Mouse (Mus musculus) mouse trophoblast stem cell (cell line): ENCODE results near the gene Chd4.
"Not testable (repeated sequence)": the region's sequence is repeated elsewhere in the genome, so short reads cannot be mapped to it uniquely, and the experiment has no call there.

ENCODE experiments used
- in situ Hi-C, 2 experiments: fragments of 300-500 bp; cut with MseI, MboI; formaldehyde crosslinking; loops; 2 replicates in 1 of 2; 3 replicates in 1 of 2; pipeline ENCODE4 v1.15.1; 2025

Chd4 gene

GRCm38 (mm10) chr6:125160558-125160853 lies 64.7 kb downstream of the Chd4 start:
- in situ Hi-C loops: no loop called here

DNA sequence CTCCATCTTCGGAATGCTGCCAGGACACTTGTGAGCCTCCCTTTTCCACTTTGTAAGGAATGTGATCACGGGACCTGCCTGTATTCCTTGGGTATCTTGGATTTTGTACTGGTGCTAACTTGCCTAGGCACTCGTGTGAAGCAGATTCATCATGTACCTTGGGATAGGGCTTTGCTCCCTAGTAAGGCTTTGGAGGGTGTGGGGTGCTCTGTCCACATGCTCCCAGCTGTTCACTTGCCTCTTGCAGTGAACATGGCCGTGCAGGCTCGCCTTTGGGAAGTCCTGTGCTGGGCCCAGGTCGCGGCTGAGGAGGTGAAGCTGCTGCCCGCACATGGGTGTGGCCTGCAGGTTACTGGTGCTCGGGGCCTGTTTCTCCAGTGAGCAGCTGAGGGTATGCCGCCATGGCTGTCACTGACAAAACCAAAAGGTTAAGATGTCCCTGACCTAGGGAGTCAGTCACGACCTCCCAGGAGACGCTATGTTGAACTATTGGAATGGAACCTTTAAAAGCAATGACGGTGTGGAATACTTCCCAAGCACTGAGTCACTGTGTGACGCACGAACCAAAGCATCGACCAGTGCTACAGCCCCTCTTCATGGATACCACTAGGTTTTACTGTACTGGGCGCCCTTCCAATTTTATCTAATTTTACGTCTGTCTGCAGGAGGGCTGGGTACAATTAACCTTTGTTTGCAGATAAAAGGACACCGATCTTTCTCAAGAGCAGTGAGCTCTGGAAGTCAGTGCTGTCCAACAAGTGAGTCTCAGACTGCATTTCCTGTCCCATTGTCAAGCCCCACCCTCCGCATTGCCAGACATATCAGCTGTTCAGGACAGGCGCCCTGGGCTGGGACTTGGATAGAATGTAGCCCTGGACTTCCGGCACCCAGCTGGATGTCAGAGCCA lies 65.3 kb downstream of the Chd4 start:
- in situ Hi-C loops: no loop called here

GRCm38 (mm10) chr6:125161971-125162370 lies 66.2 kb downstream of the Chd4 start:
- in situ Hi-C loops: not testable (repeated sequence)

DNA sequence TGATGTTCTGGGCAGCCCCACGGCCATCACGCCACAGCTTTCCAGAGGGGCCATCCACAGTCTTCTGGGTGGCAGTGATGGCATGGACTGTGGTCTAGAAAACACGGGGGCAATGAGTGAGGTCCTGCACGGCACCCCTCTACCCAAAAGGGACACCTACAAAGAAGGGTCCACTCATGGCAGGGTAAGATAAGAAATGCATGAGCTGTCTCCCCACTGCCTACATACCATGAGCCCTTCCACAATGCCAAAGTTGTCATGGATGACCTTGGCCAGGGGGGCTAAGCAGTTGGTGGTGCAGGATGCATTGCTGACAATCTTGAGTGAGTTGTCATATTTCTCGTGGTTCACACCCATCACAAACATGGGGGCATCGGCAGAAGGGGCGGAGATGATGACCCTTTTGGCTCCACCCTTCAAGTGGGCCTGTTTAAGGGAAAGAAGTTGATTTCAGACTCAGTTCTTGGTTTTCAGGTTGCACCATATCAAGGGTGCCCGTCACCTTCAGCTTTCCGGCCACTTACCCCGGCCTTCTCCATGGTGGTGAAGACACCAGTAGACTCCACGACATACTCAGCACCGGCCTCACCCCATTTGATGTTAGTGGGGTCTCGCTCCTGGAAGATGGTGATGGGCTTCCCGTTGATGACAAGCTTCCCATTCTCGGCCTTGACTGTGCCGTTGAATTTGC lies 67.0 kb downstream of the Chd4 start:
- in situ Hi-C loops: not testable (repeated sequence)

DNA sequence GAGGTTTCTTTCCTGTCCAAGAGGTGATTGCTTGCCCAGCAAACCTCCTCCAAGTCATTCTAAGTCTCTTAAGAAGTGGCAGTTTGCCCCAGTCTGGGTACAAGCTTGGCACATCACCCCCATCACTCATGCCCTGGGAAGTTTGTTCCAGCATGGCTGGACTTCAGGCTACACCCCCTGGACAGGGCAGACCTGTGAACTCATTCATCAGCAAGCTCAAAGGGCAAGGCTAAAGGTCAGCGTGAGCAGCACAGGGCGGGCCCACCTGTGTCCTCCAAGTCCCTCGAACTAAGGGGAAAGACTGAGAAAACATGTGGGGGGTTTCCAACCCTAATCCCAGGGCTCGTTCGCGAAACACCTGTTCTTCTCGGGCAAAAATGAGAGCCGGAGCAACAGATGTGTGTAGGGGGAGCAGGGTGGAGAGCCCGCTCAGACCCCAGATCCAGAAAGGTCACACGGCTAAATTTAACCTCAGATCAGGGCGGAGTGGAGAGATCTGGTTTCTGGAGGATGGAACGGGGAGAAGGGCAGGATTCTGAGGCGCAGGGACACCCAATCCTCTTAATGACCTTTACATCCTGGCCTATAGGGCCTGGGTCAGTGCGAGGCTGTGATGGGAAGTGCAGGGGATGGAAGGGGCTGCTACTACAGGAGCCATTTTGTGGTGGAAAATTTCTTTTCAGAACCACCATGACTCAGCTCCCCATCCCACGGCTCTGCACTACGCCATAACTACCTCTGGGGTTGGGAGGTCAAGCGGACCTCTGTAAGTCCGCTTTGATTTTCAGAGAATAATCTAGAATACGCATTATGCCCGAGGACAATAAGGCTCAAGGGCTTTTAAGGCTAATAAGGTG lies 68.2 kb downstream of the Chd4 start:
- in situ Hi-C loops: no loop called here

GRCm38 (mm10) chr6:125164672-125165327 lies 69.0 kb downstream of the Chd4 start:
- in situ Hi-C loops: no loop called here

DNA sequence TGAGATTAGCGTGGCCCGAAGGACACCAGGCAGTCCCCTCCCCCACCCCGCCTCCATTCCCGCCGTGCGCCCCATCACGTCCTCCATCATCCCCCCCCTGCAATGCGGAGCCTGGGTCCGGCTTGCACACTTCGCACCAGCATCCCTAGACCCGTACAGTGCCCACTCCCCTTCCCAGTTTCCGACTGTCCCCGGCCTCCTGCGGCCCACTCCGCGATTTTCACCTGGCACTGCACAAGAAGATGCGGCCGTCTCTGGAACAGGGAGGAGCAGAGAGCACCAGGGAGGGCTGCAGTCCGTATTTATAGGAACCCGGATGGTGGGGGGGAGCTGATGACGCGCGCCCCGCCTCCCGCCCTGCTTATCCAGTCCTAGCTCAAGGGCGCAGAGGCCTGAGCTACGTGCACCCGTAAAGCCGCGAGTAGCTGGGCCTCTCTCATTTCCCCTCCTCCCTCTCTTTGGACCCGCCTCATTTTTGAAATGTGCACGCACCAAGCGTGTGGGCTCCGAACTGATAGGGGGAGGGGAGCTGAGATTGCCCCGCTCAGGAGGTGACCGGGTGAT lies 69.6 kb downstream of the Chd4 start:
- in situ Hi-C loops: no loop called here

DNA sequence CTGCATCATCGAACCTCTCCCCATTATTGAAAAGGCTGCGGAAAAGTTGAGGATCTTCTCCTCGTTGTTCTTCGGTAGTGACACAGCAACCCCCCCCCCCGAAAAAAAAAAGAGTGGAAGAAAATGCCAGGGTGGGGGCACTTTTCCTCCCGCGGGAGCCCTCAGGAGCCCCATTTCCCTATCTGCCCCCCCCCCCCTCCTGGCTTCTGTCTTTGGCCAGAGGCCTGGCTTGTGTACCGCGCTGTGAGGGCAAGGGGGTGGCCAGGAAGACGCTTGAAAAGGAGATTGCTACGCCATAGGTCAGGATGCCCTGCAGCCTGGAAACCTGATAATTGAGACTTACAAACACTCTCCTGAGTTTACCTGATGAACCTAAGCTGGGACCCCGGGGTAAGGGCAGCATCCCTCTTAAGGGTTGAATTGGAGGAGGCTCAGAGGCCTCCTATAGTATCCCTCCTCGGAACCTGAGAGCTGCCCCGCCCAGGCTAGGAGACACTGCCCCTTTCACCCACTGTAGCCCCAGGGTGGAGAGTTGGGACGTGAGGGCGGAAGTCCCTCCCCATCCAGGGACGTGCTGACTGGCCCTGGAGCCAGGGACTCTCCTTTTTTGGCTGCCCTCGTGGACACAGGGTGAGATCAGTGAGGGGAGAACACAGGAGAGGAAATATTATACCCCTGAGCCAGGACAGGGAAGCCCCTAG lies 70.4 kb downstream of the Chd4 start, which contains the start of gene Gapdh:
Gene Gapdh (minus strand): TSS at position 417 of the 701 bp plus-strand sequence.
- in situ Hi-C loops: no loop called here

- in situ Hi-C loops: no loop called here
These were observed 71.3 kb downstream of the Chd4 start for GRCm38 (mm10) chr6:125166861-125167650.

DNA sequence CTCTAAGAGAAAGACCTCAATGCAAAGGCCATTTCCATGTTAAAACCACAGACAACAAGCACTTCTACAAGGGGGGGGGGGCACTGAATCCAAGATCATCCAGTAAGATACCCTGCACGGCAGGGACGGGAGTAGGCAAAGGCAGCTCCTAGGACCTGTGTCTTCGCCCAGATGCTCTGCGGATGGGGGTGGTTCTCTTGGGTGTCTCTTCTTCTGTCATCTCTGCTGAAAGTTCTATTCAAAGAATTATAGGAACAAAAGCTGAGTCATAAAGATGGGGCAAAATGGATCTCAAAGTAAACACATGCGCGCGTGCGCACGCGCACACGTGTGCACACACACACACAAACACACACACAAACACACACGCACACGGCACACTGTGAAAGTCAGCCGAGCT lies 72.3 kb downstream of the Chd4 start:
- in situ Hi-C loops: no loop called here

DNA sequence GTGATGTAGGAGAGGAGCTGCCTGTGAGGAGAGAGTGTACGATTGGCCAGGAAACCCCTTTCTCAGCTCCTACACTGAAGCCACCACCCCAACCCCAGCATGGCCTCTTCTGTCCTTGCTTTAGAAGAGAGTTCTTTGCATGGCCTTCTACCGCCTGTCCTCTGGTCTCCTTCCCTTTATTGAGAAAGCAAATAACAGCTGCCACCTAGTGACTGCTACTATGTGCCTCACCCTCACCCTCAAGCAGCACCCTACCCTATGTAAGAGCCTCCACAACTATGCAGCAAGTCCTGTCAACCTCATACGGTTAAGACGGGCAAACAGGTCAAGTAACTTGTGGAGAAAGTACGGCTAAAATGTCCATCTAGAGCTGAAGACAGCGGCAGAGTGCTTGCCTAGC lies 74.4 kb downstream of the Chd4 start:
- in situ Hi-C loops: no loop called here

DNA sequence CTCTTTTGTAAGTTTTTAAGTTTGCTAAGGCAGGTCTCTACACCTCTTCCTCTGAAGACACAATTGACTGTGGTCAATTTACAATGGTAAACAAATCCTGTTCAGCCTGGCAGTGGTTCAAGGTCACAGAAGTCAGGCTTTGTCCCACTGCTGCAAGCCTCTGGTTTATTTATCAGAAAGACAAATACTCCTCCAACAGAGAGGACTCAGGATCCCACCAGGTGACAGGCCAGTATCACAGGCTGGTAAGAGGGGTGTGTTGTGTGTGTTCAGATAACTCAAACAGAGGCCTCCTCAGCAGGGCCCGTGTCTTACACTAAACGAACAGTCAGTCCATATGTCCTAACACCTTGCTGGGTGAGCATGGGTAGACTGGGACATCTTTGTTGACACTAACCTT lies 76.7 kb downstream of the Chd4 start:
- in situ Hi-C loops: no loop called here

DNA sequence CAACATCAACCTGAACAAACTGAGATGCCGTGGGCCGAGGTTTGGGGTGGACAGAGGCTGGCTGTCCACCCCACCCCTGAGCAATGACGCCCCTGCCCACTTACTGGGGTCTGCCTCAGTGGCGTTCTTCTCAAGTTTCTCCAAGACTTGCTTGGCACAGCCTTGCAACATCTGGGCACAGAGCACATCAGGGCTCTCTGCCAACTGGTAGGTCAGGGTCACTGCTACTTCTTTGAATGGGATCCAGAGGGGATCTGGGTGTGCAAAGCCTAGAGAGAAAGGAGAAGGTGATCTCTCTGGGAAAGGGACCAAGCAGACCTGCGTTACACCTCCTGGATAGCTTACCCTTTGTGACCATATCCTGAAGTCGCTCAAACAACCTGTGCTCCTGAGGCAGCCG lies 77.5 kb downstream of the Chd4 start:
- in situ Hi-C loops: no loop called here

DNA sequence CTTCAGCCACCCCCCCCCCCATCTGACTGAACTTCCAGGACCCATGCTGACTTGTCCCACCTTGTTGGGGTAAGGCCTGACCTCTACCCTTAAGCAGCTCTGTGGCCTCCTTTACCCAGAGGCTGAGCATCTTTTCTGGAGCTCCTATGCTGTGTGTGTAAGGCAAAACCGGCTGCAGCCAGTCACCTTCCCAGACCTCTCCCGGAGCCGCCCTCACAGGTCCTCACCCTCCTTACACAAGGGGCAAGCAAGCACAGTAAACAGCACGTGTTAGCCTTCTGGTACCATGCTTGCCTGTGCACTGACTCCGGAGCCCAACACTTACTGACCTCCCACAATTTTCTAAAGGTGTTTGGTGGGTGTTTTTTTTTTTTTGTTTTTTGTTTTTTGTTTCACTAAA lies 79.7 kb downstream of the Chd4 start:
- in situ Hi-C loops: no loop called here

DNA sequence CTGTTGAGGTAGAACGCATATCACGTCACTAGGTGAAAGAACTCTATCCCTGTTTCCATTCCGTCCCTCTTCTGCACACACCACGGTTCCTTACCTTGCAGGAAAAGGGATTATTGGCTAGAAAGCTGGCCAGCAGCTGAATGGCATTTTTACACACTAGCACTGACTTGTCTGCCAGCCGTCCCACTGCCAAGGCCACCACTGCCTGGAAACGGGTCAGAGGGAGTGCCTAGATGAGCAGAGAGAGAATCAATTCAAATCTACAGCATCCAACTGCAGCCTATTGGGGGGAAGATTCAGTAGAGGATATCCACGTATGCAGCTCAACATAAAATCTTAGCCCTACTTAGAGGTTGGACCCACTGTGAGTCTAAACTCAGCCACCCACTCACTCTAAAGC lies 83.8 kb downstream of the Chd4 start:
- in situ Hi-C loops: no loop called here
